Mouse (Mus musculus): ENCODE measurements around the gene Dot1l.
A peak's percentile ranks its signal among the peaks of the same experiment; 100 is the strongest.
"Not testable (repeated sequence)": the region's sequence is repeated elsewhere in the genome, so short reads cannot be mapped to it uniquely, and the experiment has no call there.

Gene Dot1l

DNA sequence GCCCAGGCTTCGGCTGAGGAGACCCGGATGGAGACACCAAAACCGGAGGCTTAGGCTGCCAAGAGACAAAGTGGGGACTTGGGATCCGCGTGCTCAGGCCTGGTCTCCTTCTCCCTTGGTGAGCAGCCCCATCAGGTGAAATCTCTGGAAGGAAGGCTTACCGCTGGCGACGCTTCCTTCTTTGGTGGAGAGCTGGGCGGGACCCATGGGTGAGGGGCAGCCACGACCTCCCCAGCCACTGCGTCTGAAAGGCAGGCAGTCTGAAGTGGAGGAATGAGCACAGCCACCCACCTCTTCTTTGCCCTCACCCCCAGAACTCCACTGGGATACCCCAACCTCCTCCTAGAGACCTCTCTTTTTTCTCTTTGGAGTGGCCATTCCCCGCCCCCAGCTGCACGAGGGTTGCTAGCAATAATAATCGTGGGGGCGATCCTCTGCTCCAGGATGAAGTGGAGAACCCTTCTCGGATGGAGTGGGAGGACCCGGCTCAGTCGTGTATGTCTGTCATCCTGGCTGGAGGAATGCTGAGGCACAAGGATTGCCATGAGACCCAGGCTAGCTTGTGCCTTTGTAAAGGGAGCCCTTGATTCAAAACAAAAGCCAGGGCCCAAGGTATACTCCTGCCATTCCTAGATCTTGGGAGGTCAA, 54.1 kb downstream of the Dot1l start:
- DNase-seq (ENCODE audit: low spot score in 2 of 2): peak in 1 of 2 experiments; percentile 13

DNA sequence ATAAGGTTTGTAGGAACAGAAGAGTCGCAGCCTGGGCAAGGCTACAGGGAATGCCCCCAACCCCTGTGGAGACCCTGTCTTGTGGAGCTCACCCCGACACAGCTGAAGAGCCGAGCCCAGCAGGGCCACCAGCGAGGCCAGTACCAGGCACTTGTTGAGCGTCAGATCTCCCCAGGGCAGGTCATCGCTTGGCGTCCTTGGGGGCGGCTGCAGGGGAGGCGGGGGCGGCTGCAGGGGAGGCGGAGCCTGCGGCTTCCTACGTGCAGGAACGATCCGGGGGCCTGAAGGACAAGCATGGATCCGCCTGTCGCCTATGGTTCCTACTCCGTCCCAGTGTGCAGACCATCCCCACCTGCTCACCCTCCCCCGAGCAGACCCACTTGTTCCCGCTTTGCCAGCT, 55.1 kb downstream of the Dot1l start:
- peak in 1 of 2 experiments; percentile 8 for DNase-seq (ENCODE audit: low spot score in 2 of 2)

DNA sequence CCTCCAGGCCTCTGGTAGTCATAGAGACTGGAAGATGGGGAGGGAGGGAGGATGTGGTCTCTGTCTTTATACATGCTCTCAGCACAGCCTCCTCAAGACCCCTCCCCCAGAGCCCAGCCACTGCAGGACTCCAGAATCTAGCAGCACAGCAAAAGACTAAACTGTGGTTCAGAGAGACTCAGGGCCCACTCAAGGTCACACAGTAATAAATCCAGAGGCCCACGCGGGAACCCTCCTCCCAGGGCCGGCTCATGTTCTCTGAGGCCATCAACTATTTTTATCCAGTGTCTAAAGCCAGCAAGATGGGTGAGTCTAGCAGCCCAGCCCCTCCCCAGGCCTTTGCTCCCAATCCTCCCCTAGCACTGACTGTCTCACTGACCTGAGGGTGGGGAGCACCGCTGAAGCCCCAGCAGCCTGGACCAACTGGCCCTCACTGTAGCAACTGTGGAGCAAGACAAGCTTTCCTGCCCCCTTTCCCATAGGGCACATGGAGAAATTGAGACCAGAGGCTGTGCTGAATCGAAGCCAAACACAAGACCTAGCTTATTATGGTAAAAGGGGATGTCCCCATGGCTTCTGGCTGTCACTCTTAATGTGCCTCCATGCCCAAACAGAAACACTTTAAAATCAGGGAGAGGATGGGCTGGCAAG, 57.5 kb downstream of the Dot1l start:
- no peak for DNase-seq (ENCODE audit: low spot score in 2 of 2)

DNA sequence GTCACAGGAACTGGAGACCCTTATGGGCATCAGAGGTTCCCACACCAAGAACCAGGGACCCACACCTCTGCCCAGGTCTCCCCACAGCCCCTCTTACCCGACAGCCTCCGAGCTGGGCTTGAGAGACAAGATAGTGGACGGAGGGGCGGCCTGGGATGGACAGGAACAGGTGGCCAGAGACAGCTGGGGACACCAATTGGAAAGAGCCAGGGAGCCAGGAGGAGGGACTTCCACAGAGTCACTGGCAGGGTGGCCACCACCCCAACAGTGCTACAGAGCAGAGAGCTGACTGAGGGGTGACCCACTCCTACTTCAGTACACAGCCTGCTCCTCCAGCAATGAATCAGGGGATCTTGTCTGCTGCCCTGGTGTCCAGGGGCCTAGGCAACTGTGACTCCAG, 58.4 kb downstream of the Dot1l start, which contains the start of gene Jsrp1:
Gene Jsrp1 (minus strand): TSS at position 133 of the 400 bp plus-strand sequence.
- DNase-seq (ENCODE audit: low spot score in 2 of 2): no peak

DNA sequence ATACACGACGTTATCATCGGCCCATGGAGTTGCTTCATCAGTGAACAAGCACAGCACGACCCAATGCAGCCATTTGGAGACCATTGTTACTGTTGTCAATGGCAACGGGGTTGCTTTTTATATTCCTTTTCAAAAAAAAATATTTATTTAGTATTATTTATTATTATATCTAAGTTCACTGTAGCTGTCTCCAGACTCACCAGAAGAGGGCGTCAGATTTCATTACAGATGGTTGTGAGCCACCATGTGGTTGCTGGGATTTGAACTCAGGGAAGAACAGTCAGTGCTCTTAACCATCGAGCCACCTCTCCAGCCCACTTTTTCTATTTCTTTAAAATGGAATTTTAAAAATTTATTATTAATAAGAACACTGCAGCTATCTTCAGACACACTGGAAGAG, 59.8 kb downstream of the Dot1l start:
- DNase-seq (ENCODE audit: low spot score in 2 of 2): no peak

DNA sequence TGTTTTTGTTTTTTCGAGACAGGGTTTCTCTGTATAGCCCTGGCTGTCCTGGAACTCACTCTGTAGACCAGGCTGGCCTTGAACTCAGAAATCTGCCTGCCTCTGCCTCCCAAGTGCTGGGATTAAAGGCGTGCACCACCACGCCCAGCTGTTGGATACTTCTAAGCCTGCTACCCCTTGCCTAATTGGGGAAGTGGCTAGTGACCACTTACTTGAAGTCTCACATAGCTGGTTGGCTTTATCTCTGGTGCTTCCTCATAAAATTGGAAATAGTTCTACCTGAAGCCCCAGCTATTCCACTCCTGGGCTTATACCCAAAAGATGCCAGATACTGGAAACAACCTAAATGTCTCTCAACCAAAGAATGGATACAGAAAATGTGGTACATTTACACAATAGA, 61.3 kb downstream of the Dot1l start:
- DNase-seq (ENCODE audit: low spot score in 2 of 2): not testable (repeated sequence)

DNA sequence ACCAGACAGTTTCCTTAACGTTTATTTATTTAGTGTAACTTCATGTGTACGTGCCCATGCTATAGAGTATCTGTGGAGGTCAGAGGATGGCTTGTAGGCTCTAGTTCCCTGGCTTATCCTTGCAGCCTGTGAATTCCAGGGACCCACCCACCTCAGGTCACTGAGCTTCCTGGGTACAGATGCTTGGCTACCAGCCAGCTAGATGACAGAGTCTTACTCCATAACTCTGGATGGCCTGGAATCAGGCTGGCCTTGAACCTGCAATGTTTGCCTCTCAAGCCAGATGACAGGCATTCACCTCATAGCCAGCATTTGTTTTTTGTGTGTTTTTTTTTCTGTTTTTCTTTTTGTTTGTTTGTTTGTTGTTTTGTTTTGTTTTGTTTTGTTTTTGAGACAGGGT, 62.2 kb downstream of the Dot1l start:
- no peak for DNase-seq (ENCODE audit: low spot score in 2 of 2)

DNA sequence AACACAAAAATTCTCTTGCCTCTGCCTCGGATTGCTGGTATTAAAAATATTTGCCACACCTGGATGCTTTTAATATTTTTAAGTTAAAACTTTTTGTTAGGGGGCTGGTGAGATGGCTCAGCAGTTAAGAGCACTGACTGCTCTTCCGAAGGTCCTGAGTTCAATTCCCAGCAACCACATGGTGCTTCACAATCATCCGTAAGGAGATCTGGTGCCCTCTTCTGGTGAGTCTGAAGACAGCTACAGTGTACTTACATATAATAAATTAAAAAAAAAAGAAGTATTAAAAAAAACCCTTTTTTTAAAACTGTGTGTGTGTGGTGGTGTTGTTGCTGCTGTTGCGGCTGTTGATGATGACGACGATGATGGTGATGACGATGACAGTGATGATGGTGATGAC, 62.9 kb downstream of the Dot1l start:
- DNase-seq (ENCODE audit: low spot score in 2 of 2): not testable (repeated sequence)

DNA sequence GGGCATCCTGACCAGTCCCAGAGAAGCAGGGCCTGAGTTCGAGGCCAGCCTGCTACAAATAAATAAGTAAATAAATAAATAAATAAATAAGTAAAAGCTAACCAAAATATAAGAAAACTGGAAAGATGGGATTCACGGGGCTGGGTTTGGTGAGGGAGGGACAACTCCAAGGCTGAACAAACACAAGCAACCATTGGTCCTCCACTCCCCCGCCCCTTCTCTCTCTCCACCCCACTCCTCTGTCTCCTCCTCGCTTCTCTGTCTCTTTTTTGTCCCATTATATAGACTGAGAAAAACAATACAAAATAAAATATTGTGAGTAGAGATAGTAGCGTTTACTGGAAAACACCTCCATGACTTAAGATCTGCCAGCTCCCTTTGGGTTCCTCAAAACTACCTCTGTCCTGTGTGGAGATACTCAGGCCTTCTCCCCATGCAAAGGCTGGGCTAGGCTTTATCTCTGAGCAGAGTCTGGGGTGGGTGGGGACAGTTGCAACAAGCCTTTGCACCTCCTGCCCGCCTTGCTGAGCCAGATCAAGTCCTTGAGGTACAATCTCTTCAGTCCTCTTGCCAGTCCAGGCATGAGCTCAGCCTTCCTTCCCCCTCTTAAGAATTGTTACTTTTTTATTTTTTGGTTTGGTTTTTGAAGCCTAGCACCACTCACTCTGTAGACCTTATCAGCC, 63.7 kb downstream of the Dot1l start:
- no peak for DNase-seq (ENCODE audit: low spot score in 2 of 2)

DNA sequence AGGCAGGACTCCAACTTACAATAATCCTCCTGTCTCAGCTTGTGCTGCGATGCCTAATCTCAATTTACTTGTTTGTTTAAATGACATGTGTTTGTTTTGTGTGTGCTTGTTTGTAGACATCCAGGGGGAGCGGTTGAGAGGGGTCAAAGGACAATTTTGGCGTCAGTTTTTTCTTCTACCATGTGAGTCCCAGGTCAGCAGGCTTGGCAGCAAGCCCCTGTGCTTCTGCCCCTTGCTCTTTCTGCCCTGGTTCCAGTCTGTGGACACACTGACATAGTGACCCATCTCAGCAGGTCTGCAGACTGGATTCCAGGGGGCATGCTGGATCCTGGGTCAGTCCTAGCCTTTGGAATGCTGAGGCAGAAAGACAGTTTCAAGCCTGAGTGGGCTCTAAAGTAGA, 64.4 kb downstream of the Dot1l start:
- no peak for DNase-seq (ENCODE audit: low spot score in 2 of 2)

DNA sequence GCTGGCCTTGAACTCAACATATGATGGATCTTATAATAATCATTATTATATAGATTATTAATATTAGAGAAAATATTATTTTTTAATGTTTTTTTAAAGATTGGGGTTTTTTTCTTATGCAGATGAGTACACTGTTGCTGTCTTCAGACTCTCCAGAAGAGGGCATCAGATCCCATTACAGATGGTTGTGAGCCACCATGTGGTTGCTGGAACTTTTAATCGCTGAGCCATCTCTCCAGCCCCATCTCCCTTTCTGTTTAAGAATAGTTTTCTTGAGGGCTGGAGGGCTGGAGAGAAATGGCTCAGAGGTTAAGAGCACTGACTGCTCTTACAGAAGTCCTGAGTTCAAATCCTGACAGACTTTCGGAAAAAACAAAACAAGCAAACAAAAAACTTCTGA, 67.0 kb downstream of the Dot1l start:
- DNase-seq (ENCODE audit: low spot score in 2 of 2): no peak

DNA sequence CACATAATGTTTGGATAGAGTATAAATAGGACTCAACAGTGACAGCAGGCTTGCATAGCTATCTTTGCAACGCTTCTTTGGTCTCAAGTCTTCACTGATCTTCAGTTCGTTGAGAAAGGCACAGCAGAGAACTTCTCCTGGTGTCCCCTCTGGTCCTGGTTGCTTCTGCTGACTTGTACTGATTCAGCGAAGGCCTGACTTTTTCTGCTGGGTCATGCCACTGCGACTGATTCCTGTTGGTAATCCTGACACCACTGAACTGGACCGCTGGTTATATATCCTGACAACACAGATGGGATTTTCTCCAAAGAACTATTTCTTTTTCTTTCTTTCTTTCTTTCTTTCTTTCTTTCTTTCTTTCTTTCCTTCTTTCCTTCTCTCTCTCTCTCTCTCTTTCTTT, 67.5 kb downstream of the Dot1l start:
- no peak for DNase-seq (ENCODE audit: low spot score in 2 of 2)

DNA sequence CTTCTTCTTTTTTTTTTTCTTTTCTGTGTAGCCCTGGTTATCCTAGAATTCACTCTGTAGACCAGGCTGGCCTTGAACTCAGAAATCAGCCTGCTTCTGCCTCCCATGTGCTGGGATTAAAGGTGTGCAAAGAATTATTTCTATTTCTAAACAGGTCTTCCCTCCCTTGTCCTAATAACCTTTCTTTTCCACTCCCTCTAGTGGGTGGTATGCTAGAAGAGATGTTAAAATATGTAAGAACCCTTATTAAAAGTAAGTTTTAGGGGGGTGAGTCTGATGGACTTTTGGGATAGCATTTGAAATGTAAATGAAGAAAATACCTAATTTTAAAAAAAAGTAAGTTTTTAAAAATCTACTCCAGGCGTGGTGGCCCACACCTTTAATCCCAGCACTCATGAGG, 68.3 kb downstream of the Dot1l start:
- no peak for DNase-seq (ENCODE audit: low spot score in 2 of 2)

DNA sequence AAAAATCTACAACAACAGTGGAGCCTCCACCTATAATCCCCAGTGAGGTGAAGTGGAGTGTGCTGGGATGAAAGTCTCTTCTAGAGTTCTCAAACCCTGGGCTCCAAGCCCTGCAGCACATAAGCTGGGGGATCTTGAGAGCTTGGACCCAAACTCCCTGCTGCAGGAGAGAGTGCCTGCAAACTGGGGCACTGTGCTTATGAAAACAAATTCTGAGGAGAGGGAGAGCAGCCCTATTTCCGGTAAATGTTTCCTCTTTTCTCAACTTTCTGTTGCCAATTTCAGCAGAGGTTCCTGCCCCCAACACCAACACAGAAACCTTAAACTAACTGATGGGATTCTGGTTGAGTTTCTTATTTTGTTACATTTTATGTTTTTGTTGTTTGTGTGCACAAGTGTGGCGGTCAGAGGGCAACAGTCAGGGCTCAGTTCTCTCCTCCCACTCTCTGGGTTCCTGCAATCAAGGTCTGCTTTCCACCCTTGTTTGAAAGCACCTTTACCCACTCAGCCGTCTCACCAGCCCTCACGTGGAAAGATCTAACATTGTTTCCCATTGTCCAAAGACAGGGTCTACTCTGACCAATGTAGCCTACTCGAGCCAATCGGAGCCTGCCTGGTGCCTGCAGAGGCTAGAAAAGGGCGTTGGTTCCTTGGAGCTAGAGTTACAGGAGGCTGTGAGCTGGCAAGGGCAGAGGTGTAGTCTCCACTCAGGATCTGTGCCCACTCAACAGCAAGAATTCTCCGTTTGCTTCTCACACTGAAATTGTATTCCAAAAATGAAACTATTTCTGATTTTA, 69.0 kb downstream of the Dot1l start:
- DNase-seq (ENCODE audit: low spot score in 2 of 2): no peak

DNA sequence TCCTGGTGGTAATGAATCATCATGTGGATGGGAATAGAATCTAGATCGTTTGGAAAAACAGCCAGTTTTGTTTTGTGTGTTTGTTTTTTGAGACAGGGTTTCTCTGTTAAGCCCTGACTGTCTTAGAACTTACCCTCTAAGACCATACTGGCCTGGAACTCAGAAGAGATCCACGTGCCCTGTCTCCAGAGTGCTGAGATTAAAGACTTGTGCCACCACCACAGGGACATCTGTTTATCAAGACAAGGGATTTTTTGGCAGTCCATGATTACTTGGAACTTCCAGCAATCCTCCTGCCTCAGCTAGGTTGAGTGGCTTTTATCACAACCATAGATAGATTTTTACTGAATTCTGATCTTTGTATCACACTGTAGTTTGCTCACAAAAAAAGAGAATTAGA, 69.8 kb downstream of the Dot1l start:
- no peak for DNase-seq (ENCODE audit: low spot score in 2 of 2)

DNA sequence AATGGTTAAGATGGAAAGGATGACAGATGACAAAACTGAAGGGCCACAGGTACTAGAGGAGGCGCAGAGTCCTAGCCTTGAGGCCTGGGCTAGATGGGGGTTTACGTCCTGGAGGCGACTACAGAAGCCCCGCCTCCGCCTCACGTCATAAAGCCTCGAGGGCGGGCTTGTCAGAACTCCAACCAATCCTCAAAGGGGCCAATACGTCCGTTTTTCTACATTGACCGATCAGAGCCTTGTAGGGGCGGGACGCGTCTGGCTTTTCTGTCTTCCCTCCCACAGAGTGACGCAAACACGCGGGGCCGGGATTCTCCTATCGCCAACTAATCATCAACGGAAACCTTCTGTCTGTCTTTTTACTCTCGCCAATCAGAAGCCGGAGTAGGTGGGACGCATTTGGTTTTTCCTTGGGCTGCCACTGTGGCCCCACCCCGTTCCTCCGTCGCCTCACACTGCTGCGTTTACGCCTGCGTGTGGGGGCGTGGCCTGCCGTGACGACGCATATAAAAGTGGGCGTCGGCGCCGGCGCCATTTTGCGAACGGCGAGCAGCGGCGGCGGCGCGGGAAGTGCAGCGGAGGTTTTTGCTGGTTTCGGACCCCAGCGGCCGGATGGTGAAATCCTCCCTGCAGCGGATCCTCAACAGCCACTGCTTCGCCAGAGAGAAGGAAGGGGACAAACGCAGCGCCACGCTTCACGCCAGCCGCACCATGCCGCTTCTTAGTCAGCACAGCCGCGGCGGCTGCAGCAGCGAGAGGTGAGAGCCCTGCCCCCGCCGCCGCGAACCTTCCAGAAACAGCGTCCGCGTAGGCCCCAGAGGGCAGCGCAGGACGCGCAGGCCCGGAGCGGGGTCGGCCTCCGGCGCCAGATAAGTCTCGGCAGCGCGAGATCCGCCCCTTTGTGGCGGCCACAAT, 71.4 kb downstream of the Dot1l start, which contains the start of gene Oaz1:
Gene Oaz1 (plus strand): TSS at position 506 of the 912 bp plus-strand sequence.
- peak; percentile 99 to 100 for DNase-seq (ENCODE audit: low spot score in 2 of 2)

DNA sequence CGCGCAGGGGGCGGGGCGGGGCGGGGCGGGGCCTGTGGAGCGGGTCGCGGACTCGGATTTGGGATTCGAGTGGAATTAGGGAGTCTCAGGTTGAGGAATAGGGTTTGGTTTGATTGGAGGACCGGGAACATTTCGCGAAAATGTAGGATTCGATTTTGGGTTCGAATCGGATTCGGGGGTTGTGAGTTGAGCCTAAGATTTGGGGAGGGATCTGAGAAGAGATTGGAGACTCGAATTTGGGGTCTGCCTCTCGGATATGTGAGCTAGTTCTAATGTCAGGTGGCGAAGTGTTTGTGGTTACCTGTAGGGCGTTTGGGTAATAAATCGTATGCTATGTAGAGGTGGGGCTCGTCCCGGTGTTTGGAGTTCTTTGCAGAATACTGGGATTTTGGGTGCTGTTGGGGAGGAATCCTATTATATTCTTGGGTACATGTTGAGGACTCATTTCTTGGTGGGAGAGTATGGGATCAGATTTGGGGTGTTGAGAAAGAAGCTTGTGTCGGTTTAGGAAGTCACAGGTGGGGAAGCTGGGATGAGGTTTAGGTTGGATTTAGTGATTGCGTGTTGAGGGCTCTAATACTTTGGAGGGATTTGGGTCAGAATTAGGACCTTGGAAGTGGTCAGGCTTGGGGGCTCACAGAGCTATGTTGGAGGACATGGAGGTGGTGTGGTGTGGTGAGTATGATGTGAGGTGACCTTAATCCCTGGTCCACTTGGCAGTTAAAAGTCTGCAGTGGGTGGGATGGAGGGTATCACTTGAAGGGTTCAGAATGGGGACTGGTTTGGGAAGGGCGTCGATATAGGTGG, 72.3 kb downstream of the Dot1l start:
- no peak for DNase-seq (ENCODE audit: low spot score in 2 of 2)

DNA sequence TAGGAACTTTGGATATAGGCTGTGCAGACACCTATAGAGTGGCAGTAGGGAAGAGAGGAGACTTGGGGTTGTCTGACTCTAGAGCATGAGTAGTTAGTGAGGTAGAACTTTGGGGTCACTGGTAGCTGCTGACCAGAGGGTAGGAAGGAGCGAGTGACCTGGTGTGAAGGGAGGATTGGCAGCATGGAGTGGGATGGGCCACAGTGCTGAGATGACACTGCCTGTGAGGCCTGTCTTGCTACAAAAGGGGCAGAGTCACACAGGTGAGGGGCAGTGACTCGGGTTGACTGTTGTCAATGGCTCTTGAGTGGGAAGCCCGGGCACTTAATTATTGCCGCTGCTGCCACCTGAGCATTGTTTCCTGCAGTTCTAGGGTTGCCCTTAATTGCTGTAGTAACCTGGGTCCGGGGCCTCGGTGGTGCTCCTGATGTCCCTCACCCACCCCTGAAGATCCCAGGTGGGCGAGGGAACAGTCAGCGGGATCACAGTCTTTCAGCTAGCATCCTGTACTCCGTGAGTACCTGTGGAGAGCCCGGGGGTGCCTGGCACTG, 72.9 kb downstream of the Dot1l start:
- no peak for DNase-seq (ENCODE audit: low spot score in 2 of 2)

DNA sequence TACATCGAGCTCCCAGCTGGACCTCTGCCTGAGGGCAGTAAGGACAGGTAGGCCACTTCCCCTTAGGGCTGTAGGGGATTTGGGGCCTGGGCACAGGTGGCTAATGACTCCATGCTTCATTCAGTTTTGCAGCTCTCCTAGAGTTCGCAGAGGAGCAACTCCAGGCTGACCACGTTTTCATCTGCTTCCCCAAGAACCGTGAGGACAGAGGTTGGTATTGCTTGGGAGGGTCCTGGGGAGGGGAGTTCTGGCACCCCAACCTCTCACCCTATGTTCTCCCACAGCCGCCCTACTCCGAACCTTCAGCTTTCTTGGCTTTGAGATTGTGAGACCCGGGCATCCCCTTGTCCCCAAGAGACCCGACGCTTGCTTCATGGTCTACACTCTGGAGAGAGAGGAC, 73.6 kb downstream of the Dot1l start:
- not testable (repeated sequence) for DNase-seq (ENCODE audit: low spot score in 2 of 2)
